Mouse (Mus musculus) G1E (cell line): ENCODE measurements around the gene Azgp1.

Source experiments
- CTCF ChIP-seq: IDR thresholded peaks from 2 replicates; pipeline ENCODE4 v1.5.1; 2012; ENCODE audit warnings: low read depth, low read length, inconsistent platforms, mixed read lengths
- GATA1 ChIP-seq: IDR thresholded peaks from 2 replicates; pipeline ENCODE4 v1.6.1; 2012; ENCODE audit warnings: borderline replicate concordance, low read length, inconsistent platforms, mixed read lengths
- TAL1 ChIP-seq: conservative IDR thresholded peaks from 2 replicates; pipeline ENCODE4 v1.6.1; 2012; ENCODE audit warnings: low read depth, low read length, inconsistent platforms, mixed read lengths

- TF ChIP-seq CTCF (no peak), GATA1 (no peak), TAL1 (no peak)
Measured at GRCm38 (mm10) chr5:137936486-137936885, 44.8 kb upstream of the Azgp1 start.
